Mouse (Mus musculus) heart, embryonic 16.5 days (tissue): ENCODE data around the gene Nlrp1b. TPM values are rescaled to one million over a fixed set of nuclear protein-coding genes. Genes with fewer than 3 reads are reported as not detected.

Source experiments
- ATAC-seq: fragments of 200-750 bp; cut with Nextera tagmentation; replicated peaks from 2 replicates; pipeline ENCODE4 v1.8.0; 2017; ENCODE audit warnings: moderate number of reproducible peaks; ENCODE audit not compliant: insufficient read depth, low FRiP score; ENCODE audit errors: extremely low read depth
- H3K27ac ChIP-seq: fragments of 300-500 bp; sonication (generic); 2 replicates; pipeline ENCODE4 v1.5.1; 2014; ENCODE audit warnings: mild to moderate bottlenecking, low read length, control low read depth, moderate library complexity
- H3K27me3 ChIP-seq: fragments of 300-500 bp; sonication (generic); 2 replicates; pipeline ENCODE4 v1.6.1; 2014; ENCODE audit warnings: low read length, mixed read lengths; ENCODE audit not compliant: control insufficient read depth, insufficient read depth
- H3K36me3 ChIP-seq: fragments of 300-500 bp; sonication (generic); 2 replicates; pipeline ENCODE4 v1.6.1; 2014; ENCODE audit not compliant: control insufficient read depth, insufficient read depth
- H3K4me1 ChIP-seq: fragments of 300-500 bp; sonication (generic); 2 replicates; pipeline ENCODE4 v1.6.1; 2014; ENCODE audit warnings: low read length, mixed read lengths; ENCODE audit not compliant: control insufficient read depth, insufficient read depth
- H3K4me2 ChIP-seq: fragments of 300-500 bp; sonication (generic); 2 replicates; pipeline ENCODE4 v1.6.1; 2014; ENCODE audit warnings: low read depth, mild to moderate bottlenecking, control low read depth, low read length
- H3K4me3 ChIP-seq: fragments of 300-500 bp; sonication (generic); 2 replicates; pipeline ENCODE4 v1.5.1; 2014; ENCODE audit warnings: mild to moderate bottlenecking, control low read depth, low read length
- H3K9ac ChIP-seq: fragments of 300-500 bp; sonication (generic); 2 replicates; pipeline ENCODE4 v1.6.1; 2014; ENCODE audit warnings: low read length, control low read depth
- H3K9me3 ChIP-seq: fragments of 300-500 bp; sonication (generic); replicated peaks from 2 replicates; pipeline ENCODE4 v1.6.1; 2016; ENCODE audit warnings: low read length; ENCODE audit not compliant: control insufficient read depth
- WGBS: fragments of 180-500 bp; shearing (Covaris S2); extraction: QIAGEN DNeasy Blood & Tissue Kit; methylation state at CpG from one replicate; pipeline ENCODE4 v1.1.7; 2014; 5-methylcytosine and 5-hydroxymethylcytosine counted together
- polyA plus RNA-seq: library from polyadenylated mRNA; unstranded; fragments of >200 nt; fragmentation: Nextera tagmentation; extraction: Ambion mirVana; gene quantifications from 2 replicates; pipeline ENCODE4 v1.2.1, GENCODE M21; 2015

The Nlrp1b gene
- 0.09 TPM in 1 of 2 replicates, not detected in the other for polyA plus RNA-seq

- H3K27ac ChIP-seq, result no peak within 1 kb of the TSS
- H3K4me3 ChIP-seq, result no peak within 1 kb of the TSS
- no peak within 1 kb of the TSS for H3K9ac ChIP-seq
- no peaks in the 10 kb centered on the region for H3K36me3 ChIP-seq
- H3K9me3 ChIP-seq, result no peaks in the 10 kb centered on the region
- ATAC-seq, result no peak
- H3K27me3 ChIP-seq, result no peaks in the 10 kb centered on the region
- H3K4me1 ChIP-seq, result no peaks in the 10 kb centered on the region
- WGBS, result 51% methylated on average over 2 of the region's 2 CpGs
- no peak within 1 kb of the TSS for H3K4me2 ChIP-seq
Observed at GRCm38 (mm10) chr11:71230684-71231480, at the start of gene Nlrp1b. Nlrp1b (minus strand) TSS chr11:71230733.

GRCm38 (mm10) chr11:71261036-71261435, 30.5 kb upstream of the Nlrp1b start:
- Histone ChIP-seq H3K9ac (no peak overlapping the region), H3K4me1 (no peaks in the 10 kb centered on the region), H3K27me3 (no peaks in the 10 kb centered on the region), H3K36me3 (no peaks in the 10 kb centered on the region), H3K27ac (no peak overlapping the region), H3K9me3 (no peaks in the 10 kb centered on the region), H3K4me2 (no peak overlapping the region), H3K4me3 (no peak overlapping the region)
- WGBS, result 61% methylated on average over 3 of the region's 3 CpGs
- ATAC-seq, result no peak

GRCm38 (mm10) chr11:71251333-71251732, 20.8 kb upstream of the Nlrp1b start:
- no peak overlapping the region for H3K4me3 ChIP-seq
- H3K27ac ChIP-seq, result no peak overlapping the region
- no peak overlapping the region for H3K4me2 ChIP-seq
- WGBS, result 61% methylated on average over 5 of the region's 5 CpGs
- no peak for ATAC-seq
- no peak overlapping the region for H3K9ac ChIP-seq
- H3K9me3 ChIP-seq, result no peaks in the 10 kb centered on the region
- H3K36me3 ChIP-seq, result no peaks in the 10 kb centered on the region
- H3K27me3 ChIP-seq, result no peaks in the 10 kb centered on the region
- no peaks in the 10 kb centered on the region for H3K4me1 ChIP-seq

GRCm38 (mm10) chr11:71224614-71225013, 5.9 kb downstream of the Nlrp1b start:
- Histone ChIP-seq H3K4me3 (no peak overlapping the region), H3K9me3 (no peaks in the 10 kb centered on the region), H3K36me3 (no peaks in the 10 kb centered on the region), H3K9ac (no peak overlapping the region), H3K4me1 (no peaks in the 10 kb centered on the region), H3K4me2 (no peak overlapping the region), H3K27me3 (no peaks in the 10 kb centered on the region), H3K27ac (no peak overlapping the region)
- WGBS, result 61% methylated on average over 2 of the region's 2 CpGs
- no peak for ATAC-seq

GRCm38 (mm10) chr11:71202703-71203102, 27.8 kb downstream of the Nlrp1b start:
- 56% methylated on average over 4 of the region's 4 CpGs for WGBS
- H3K9me3 ChIP-seq, result no peaks in the 10 kb centered on the region
- H3K36me3 ChIP-seq, result no peaks in the 10 kb centered on the region
- H3K9ac ChIP-seq, result no peak overlapping the region
- H3K27ac ChIP-seq, result no peak overlapping the region
- no peak overlapping the region for H3K4me3 ChIP-seq
- H3K4me1 ChIP-seq, result no peaks in the 10 kb centered on the region
- no peaks in the 10 kb centered on the region for H3K27me3 ChIP-seq
- no peak overlapping the region for H3K4me2 ChIP-seq
- no peak for ATAC-seq

GRCm38 (mm10) chr11:71199349-71199748, 31.2 kb downstream of the Nlrp1b start:
- ATAC-seq, result no peak

GRCm38 (mm10) chr11:71169633-71170032, 60.9 kb downstream of the Nlrp1b start:
- Histone ChIP-seq H3K27ac (no peak overlapping the region), H3K4me1 (no peaks in the 10 kb centered on the region), H3K4me2 (no peak overlapping the region), H3K27me3 (no peaks in the 10 kb centered on the region), H3K4me3 (no peak overlapping the region), H3K9ac (no peak overlapping the region), H3K36me3 (no peaks in the 10 kb centered on the region), H3K9me3 (no peaks in the 10 kb centered on the region)
- ATAC-seq, result no peak
- 62% methylated on average over 1 of the region's 1 CpGs for WGBS

More at GRCm38 (mm10) chr11:71199349-71199748, 31.2 kb downstream of the Nlrp1b start:
- Histone ChIP-seq H3K9ac (no peak overlapping the region), H3K9me3 (no peaks in the 10 kb centered on the region), H3K4me3 (no peak overlapping the region), H3K4me1 (no peaks in the 10 kb centered on the region), H3K4me2 (no peak overlapping the region), H3K27ac (no peak overlapping the region), H3K36me3 (no peaks in the 10 kb centered on the region), H3K27me3 (no peaks in the 10 kb centered on the region)
- WGBS, result 70% methylated on average over 2 of the region's 2 CpGs

- no peak for ATAC-seq
- Histone ChIP-seq H3K36me3 (no peaks in the 10 kb centered on the region), H3K4me2 (no peak overlapping the region), H3K27ac (no peak overlapping the region), H3K9me3 (no peaks in the 10 kb centered on the region), H3K27me3 (no peaks in the 10 kb centered on the region), H3K9ac (no peak overlapping the region), H3K4me1 (no peaks in the 10 kb centered on the region), H3K4me3 (no peak overlapping the region)
- WGBS, result 55% methylated on average over 1 of the region's 1 CpGs
Observed at GRCm38 (mm10) chr11:71164139-71164538, 66.4 kb downstream of the Nlrp1b start.

- Histone ChIP-seq H3K4me2 (no peak overlapping the region), H3K36me3 (no peaks in the 10 kb centered on the region), H3K9ac (no peak overlapping the region), H3K27me3 (no peaks in the 10 kb centered on the region), H3K4me3 (no peak overlapping the region), H3K4me1 (no peaks in the 10 kb centered on the region), H3K9me3 (no peaks in the 10 kb centered on the region), H3K27ac (no peak overlapping the region)
- 69% methylated on average over 3 of the region's 3 CpGs for WGBS
- no peak for ATAC-seq
Observed at GRCm38 (mm10) chr11:71159439-71160136, 70.9 kb downstream of the Nlrp1b start.
